Mouse (Mus musculus): ENCODE results near the gene Lipt2. TPM values are rescaled to one million over a fixed set of nuclear protein-coding genes. Genes with fewer than 3 reads are reported as not detected.

Lipt2 gene
- polyA plus RNA-seq (2017; shearing (Covaris generic)), result 0.16 TPM

DNA sequence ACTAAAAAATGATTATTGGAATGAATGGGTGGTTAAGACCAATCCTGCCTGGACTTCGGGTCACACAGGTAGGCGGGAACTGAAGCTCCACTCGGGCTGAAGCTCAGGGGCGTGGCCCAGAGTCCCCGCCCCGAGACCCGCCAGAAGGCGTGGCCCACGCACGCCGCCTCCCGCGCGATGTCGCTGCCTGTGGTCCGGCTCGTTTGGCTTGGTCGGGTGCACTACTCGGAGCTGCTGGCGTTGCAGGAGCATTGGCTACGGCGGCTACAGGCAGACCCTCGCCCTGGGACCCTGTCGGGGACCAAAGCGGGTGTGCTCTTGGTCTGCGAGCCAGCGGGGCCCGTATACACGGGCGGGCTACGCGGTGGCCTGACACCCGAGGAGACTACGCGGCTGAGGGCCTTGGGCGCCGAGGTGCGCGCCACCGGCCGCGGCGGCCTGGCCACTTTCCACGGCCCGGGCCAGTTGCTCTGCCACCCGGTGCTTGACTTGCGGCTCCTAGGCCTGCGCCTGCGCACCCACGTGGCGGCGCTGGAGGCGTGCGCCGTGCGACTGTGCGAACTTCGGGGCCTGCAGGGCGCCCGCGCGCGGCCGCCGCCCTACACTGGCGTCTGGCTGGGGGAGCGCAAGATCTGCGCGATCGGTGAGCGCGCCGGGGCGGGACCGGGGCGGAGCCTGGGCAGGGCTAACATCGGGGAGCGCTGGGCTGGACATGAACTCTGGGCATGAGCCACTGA, at the start of gene Lipt2:
TSS of gene Lipt2 (plus strand) at position 173 of the 737 bp plus-strand sequence.

DNA sequence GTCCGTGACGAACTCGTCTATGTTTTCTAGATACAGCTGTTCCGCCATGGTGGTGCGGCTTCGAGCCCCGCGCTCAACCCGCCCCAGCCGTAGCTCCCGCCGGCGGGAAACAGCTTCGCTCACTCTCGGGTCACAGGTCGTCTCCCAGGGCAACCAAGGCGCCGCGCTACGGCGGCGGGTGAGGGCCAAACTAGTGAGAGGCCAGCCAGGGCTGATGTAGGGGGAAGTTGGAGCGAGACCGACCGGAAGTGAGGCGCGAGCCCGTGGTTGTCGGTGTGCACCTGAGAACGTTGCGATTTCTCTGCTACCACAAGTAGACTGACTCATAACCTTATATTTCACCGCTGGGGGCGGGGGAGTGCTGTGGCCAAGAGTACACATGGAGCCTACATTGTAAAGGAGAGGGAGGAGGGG, 37.7 kb upstream of the Lipt2 start, which contains the start of gene Pold3:
TSS of gene Pold3 (minus strand) at position 190 of the 414 bp plus-strand sequence.

DNA sequence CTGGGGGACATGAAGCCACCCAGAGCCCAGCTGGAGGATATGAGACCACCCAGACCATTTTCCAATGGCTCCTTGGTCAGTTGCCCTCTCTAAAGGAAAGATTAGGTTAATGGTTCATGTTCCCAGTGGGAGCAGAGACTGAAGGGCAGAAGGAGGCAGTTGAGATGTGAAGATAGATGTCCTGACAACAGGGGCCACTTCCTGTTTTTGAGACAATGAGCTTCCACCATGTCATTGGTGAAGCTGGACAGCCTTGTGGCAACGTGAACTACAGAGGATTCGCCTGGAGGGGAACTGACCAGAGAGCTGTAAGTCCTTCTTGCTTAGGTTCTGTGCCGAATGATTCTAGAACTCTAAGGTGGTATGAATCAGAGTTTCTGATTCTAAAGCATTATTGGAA, 17.2 kb downstream of the Lipt2 start, which contains the start of gene Kcne3:
TSS of gene Kcne3 (plus strand) at position 234 of the 400 bp plus-strand sequence.

Other genes starting within 250 kb of the Lipt2 start
- 4.3 TPM for gene Rnf169, start 178.8 kb upstream of the Lipt2 start, polyA plus RNA-seq (2017; shearing (Covaris generic))
- gene Chrdl2, start 153.1 kb upstream of the Lipt2 start, polyA plus RNA-seq (2017; shearing (Covaris generic)), result not detected
- 44.5 TPM for gene Pold3, start 37.7 kb upstream of the Lipt2 start, polyA plus RNA-seq (2017; shearing (Covaris generic))
- not detected for gene Kcne3, start 17.2 kb downstream of the Lipt2 start, polyA plus RNA-seq (2017; shearing (Covaris generic))
- 6.0 TPM for gene Pgm2l1, start 68.1 kb downstream of the Lipt2 start, polyA plus RNA-seq (2017; shearing (Covaris generic))
- gene P4ha3, start 126.2 kb downstream of the Lipt2 start, polyA plus RNA-seq (2017; shearing (Covaris generic)), result not detected
- gene C2cd3, start 213.0 kb downstream of the Lipt2 start, polyA plus RNA-seq (2017; shearing (Covaris generic)), result 66.8 TPM
- gene Ppme1, start 213.0 kb downstream of the Lipt2 start, polyA plus RNA-seq (2017; shearing (Covaris generic)), result 35.8 TPM